Mouse (Mus musculus) heart, postnatal 0 days (tissue): ENCODE results near the gene Jmjd7.

Experiments
- CTCF ChIP-seq: IDR thresholded peaks from 2 replicates; pipeline ENCODE4 v1.5.1; 2016; ENCODE audit warnings: antibody characterized with exemption, control low read depth, low read depth
- EP300 ChIP-seq: IDR thresholded peaks from 2 replicates; pipeline ENCODE4 v1.6.1; 2016; ENCODE audit warnings: antibody characterized with exemption, low read depth

DNA sequence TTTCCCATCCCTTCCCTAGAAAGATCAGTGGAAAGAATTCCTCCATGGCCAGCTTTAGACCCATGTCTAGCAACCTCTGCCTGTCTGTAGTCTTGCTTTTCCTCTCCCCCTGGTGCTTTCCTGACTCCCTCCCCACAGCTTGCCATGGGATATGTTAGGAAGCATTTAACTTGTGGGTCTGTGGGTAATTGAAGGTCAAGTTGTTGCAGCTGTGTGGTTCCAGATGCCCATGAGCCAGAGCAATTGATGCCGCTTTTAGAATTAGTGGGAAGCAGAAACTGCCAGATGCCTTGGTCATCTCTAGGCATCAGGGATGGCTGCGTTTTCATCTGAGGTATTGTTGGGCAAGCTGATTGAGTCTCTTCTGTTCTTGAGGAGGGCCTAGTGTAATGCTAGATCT, 45.7 kb upstream of the Jmjd7 start:
- TF ChIP-seq CTCF: no peak
- TF ChIP-seq EP300: no peak
